Mouse (Mus musculus): ENCODE data around the gene Il1rn.

DNA sequence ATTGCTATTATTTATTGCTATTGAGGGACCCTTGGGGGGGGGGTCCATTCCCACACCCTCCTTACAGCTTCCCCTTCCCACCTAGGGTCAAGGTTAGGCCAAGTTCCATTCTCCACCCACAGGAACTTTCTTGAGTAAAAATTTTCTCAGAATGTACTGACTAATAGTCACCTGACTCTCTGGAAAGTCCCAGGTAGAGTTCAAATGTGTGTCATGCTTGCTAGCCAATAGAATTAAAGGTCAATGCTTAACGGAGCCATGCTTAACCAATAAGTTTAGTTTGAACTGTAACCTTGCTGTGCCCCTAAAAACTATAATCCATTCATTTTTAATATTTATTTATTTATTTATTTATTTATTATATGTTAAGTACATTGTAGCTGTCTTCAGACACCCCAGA is 22.7 kb downstream of the Il1rn start:
- TF ChIP-seq CTCF (IDR thresholded peaks at IDR 0.05; ENCODE audit: low read depth): no peak
- TF ChIP-seq EP300 (IDR thresholded peaks at IDR 0.05; ENCODE audit: low read depth): no peak
